Mouse (Mus musculus) stomach, adult 2 months (tissue): ENCODE measurements around the gene Prp2. TPM values are rescaled to one million over a fixed set of nuclear protein-coding genes. Genes with fewer than 3 reads are reported as not detected.

ENCODE experiments used
- polyA plus RNA-seq: library from polyadenylated mRNA; depleted of rRNA; stranded (reverse); fragments of >200 nt; gene quantifications from 2 replicates; pipeline ENCODE4 v1.2.3, GENCODE M21; 2012; rRNA removed

The Prp2 gene
- polyA plus RNA-seq, result not detected in 2 replicates

DNA sequence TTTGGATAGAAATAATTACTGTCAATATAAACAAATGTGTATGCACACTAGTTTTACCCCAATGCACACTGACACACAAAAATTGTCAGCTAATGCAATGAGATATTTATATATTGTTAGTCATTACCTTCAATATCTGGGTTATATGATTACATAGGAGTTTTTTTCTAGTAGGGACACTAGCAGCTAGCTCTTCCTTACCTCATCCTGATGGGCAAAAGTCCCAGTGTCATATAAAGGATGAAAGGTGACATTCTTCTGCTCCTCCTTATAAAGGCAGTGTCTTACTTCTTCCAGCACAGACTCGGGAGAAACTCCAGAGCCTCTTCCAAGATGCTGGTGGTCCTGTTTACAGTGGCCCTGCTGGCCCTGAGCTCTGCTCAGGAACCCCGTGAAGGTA, at the start of gene Prp2:
Gene Prp2, plus strand, starts transcription at position 301 of the 400 bp plus-strand sequence.

DNA sequence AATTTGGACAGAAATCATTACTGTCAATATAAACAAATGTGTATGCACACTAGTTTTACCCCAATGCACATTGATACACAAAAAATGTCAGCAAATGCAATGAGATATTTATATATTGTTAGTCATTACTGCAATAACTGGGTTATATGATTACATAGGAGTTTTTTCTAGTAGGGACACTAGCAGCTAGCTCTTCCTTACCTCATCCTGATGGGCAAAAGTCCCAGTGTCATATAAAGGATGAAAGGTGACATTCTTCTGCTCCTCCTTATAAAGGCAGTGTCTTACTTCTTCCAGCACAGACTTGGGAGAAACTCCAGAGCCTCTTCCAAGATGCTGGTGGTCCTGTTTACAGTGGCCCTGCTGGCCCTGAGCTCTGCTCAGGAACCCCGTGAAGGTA, 26.2 kb upstream of the Prp2 start, which contains the start of gene Prh1:
Gene Prh1, plus strand, starts transcription at position 301 of the 400 bp plus-strand sequence.

Other genes starting within 250 kb of the Prp2 start
- not detected in 2 replicates for gene Gm8882, start 231.8 kb upstream of the Prp2 start, polyA plus RNA-seq
- gene Prh1, start 26.1 kb upstream of the Prp2 start, polyA plus RNA-seq, result not detected in 2 replicates
- gene A630073D07Rik, start 55.6 kb downstream of the Prp2 start, polyA plus RNA-seq, result not detected in 2 replicates
- not detected in 2 replicates for gene Tas2r120, start 61.0 kb downstream of the Prp2 start, polyA plus RNA-seq
- not detected in 2 replicates for gene Tas2r121, start 105.1 kb downstream of the Prp2 start, polyA plus RNA-seq
- not detected in 2 replicates for gene Tas2r122, start 116.0 kb downstream of the Prp2 start, polyA plus RNA-seq
- not detected in 2 replicates for gene Tas2r115, start 142.1 kb downstream of the Prp2 start, polyA plus RNA-seq
- gene Tas2r124, start 158.8 kb downstream of the Prp2 start, polyA plus RNA-seq, result not detected in 2 replicates
- not detected in 2 replicates for gene Tas2r102, start 166.2 kb downstream of the Prp2 start, polyA plus RNA-seq
- gene Tas2r136, start 182.2 kb downstream of the Prp2 start, polyA plus RNA-seq, result not detected in 2 replicates
- not detected in 2 replicates for gene Tas2r117, start 206.9 kb downstream of the Prp2 start, polyA plus RNA-seq